Mouse (Mus musculus): ENCODE data around the gene Tmem245. TPM values are rescaled to one million over a fixed set of nuclear protein-coding genes. Genes with fewer than 3 reads are reported as not detected.
A peak's percentile ranks its signal among the peaks of the same experiment; 100 is the strongest.

The Tmem245 gene
- polyA plus RNA-seq (2016; fragmentation: Nextera tagmentation; extraction: Ambion mirVana): 14.0 and 14.6 TPM in 2 replicates

DNA sequence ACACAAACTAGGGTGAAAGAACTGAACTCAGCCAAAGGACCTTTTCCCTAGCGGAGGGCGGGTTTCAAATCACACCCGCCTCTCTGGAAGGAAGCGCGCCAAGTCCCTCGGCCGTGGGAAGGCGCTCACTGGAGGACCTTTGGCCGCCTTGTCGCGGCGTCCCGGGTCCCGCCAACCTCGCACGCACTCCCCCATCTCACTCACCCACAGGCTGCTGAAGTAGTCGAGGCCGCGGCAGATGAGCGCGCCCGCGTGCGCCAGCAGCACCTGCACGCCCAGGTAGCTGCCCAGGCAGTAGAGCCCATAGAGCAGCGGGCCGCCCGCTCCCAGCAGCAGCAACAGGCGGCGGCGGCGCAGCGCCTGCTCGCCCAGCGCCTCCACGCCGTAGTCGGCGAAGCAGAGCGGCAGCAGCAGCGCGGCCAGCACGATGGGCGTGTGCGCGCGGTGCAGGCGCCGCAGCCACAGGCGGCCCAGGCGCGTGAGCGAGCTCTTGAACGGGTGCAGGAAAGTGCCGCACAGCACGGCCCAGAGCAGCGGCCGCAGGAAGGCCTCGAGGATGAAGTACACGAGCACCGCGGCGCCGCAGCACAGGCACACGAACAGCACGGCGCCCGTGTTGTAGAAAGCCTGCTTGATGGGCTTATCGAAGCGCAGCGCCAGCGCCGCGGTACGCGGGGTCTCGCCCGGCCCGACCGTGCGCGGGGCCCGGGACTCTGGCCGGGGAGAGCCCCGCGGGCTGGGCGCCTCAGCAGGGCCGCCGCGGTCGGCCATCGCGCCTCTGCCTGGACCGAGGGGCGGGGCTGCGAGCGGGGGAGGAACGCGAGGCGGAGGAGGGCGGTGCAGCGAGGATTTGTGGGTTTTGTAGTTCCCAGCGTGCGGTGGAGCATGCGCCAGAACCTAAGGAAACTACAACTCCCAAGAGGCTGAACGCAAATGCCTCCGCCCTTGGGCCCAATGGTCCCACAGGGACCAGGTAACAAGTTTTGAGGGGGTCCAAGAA lies at the start of gene Tmem245:
TSS of gene Tmem245 (minus strand) at position 797 of the 1,000 bp plus-strand sequence.
- Histone ChIP-seq H3K4me1 (replicated peaks) (peaks cover 38% of the 10 kb centered on the region), H3K36me3 (no peaks in the 10 kb centered on the region), H3K27me3 (no peaks in the 10 kb centered on the region), H3K4me3 (replicated peaks) (peak within 1 kb of the TSS; percentile 95), H3K9ac (replicated peaks) (peak within 1 kb of the TSS; percentile 90), H3K4me2 (peak within 1 kb of the TSS; percentile 75), H3K27ac (peak within 1 kb of the TSS; percentile 94), H3K9me3 (no peaks in the 10 kb centered on the region)
- WGBS: under 1% methylated on average over 101 of the region's 107 CpGs
- ATAC-seq (ENCODE audit: insufficient number of reproducible peaks, insufficient read depth, low FRiP score, low TSS enrichment, low read depth): peak; percentile 96

DNA sequence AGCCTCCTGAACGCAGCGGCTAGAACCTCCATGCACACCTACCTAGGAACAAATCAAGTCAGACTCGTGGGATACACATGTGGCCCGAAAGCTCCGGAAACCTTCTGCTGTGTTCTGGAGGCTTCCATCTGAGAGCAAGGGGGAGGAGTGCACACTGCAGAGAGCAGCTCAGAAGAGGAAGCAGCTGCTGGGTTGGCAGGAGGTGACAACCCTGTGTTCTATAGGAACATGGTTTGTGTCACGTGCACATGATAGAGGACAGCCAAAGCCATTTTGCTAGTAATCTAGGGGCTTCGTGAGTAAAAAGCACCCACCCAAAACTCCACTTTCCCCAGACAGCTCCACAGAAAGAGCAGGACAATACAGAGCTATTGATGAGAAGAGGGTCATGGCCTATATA lies 46.1 kb upstream of the Tmem245 start:
- 79% methylated on average over 7 of the region's 7 CpGs for WGBS
- H3K4me1 ChIP-seq (replicated peaks): no peaks in the 10 kb centered on the region
- no peak overlapping the region for H3K9ac ChIP-seq (replicated peaks)
- no peaks in the 10 kb centered on the region for H3K36me3 ChIP-seq
- no peak overlapping the region for H3K4me3 ChIP-seq (replicated peaks)
- no peak for ATAC-seq (ENCODE audit: insufficient number of reproducible peaks, insufficient read depth, low FRiP score, low TSS enrichment, low read depth)
- H3K27ac ChIP-seq: no peak overlapping the region
- no peak overlapping the region for H3K4me2 ChIP-seq
- peaks cover 6% of the 10 kb centered on the region; the same call in 1 of the 2 replicates for H3K9me3 ChIP-seq
- peaks cover 44% of the 10 kb centered on the region for H3K27me3 ChIP-seq

DNA sequence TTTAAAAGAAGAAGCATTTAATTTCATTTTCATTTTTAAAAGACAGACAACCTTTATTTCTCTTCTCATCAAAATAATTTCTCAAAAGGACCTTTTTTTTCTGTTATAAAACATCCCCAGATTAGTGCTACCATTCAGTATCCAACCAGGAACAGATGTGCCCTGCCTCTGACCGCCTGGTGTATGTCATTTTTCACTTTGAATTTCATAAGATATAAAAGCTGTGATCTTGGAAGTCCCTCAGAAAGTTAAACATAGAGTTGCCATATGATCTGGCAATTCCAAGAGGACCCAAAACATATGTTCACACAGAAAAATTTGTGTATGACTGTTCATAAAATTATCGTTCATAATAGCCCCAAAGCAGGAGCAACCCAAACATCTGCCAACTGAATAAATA lies 44.7 kb upstream of the Tmem245 start:
- WGBS: 70% methylated on average over 2 of the region's 2 CpGs
- H3K9me3 ChIP-seq: peaks cover 6% of the 10 kb centered on the region; the same call in 1 of the 2 replicates
- H3K27ac ChIP-seq: no peak overlapping the region
- H3K27me3 ChIP-seq: peaks cover 51% of the 10 kb centered on the region
- no peak overlapping the region for H3K4me3 ChIP-seq (replicated peaks)
- H3K9ac ChIP-seq (replicated peaks): no peak overlapping the region
- no peak for ATAC-seq (ENCODE audit: insufficient number of reproducible peaks, insufficient read depth, low FRiP score, low TSS enrichment, low read depth)
- H3K4me1 ChIP-seq (replicated peaks): no peaks in the 10 kb centered on the region
- H3K4me2 ChIP-seq: no peak overlapping the region
- no peaks in the 10 kb centered on the region for H3K36me3 ChIP-seq

DNA sequence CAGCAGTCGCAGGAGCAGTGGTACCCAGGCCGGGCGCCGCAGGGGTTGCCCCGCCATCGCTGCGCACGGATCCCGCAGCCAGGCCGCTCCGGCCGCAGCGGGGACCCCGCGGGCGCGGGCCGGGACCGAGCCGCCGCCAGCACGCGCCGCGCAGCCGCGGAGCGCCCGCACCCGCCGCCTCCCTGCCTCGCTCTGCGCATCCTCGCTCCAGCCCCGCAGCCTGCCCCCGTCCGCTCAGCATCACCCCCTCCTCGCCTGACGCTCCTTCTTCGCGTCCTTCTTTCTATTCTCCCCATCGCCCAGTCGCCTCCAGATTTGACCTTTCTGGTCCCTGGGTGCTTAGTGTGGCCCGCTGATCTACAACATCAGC lies 43.0 kb upstream of the Tmem245 start, which contains the start of gene Frrs1l:
TSS of gene Frrs1l (minus strand) at position 177 of the 370 bp plus-strand sequence.
- Histone ChIP-seq H3K27ac (no peak within 1 kb of the TSS), H3K27me3 (peaks cover 51% of the 10 kb centered on the region), H3K4me1 (replicated peaks) (no peaks in the 10 kb centered on the region), H3K9me3 (no peaks in the 10 kb centered on the region), H3K4me2 (peak within 1 kb of the TSS; percentile 98), H3K4me3 (replicated peaks) (peak within 1 kb of the TSS; percentile 75), H3K9ac (replicated peaks) (peak within 1 kb of the TSS; percentile 81), H3K36me3 (no peaks in the 10 kb centered on the region)
- under 1% methylated on average over 36 of the region's 44 CpGs for WGBS
- ATAC-seq (ENCODE audit: insufficient number of reproducible peaks, insufficient read depth, low FRiP score, low TSS enrichment, low read depth): 0 out of 2 replicates have a peak, but pooled peaks have one; percentile 20

DNA sequence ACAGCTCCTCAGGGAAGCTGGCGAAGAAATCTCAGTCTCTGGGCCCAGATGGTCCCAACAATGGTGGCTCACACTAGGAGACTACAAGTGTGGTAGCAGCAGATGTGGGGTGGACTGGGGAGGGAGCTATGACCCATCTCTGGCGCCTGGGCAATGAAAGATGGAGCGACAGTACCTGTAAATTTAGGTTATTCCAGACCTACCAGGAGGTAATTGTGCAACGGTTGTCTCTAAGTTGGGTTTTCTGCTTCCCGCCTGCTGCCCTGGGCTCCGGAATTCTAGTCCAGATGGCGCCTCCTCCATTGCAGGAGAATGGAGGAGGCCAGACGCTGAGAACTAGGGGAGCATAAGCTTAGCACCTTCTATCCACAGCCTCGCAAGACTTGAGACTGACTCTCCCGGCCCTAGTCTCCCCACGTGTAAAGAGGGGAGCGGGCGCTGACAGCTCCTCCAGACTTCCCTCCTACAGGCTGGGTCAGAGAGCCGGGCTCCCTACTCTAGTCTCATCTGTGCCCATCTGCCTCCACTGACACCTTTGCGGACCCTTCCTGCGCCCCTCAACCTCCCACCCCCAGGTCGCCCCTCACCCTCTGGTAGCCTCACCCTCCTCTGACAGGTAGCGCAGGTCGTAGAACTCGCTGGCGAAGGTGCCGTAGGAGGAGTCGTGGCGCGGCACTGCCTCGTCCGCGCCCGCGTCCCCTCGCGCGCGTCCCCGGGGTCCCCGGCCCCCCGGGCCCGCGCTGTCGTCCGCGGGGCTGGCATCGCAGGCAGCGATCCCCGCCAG lies 42.4 kb upstream of the Tmem245 start:
- ATAC-seq (ENCODE audit: insufficient number of reproducible peaks, insufficient read depth, low FRiP score, low TSS enrichment, low read depth): peak; percentile 59
- Histone ChIP-seq H3K9me3 (no peaks in the 10 kb centered on the region), H3K4me2 (peak overlapping the region; percentile 98), H3K4me3 (replicated peaks) (peak overlapping the region; percentile 75), H3K27ac (no peak overlapping the region), H3K4me1 (replicated peaks) (no peaks in the 10 kb centered on the region), H3K36me3 (no peaks in the 10 kb centered on the region), H3K27me3 (peaks cover 51% of the 10 kb centered on the region), H3K9ac (replicated peaks) (peak overlapping the region; percentile 81)
- WGBS: 2% methylated on average over 42 of the region's 45 CpGs

DNA sequence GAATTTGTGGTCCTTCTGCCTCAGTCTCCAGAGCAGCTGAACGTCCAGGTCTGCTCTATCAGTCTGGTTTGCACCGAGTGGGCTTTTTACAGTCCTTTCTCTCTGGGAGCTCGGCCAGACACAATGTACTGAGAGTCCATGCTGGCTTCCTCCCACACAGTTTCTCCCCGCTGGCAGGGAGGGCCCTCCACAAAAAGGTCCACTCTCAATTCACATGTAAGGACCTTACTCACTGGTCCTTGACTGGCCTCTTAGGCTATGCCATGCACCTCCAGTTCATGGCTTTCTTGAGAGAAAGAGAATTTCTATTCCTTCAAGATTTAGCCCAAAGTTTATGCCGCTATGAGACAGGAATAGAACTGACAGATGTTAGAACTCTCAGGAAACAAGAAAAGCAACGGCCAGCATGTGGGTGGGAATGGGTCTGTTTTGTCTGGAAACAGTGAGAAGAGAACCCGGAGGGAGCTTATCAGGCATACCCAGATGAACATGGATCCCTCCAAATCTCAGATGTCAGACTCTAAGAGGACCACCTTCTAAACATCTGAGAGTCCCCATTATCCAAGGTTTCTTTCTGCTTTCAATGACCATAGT lies 18.4 kb upstream of the Tmem245 start:
- Histone ChIP-seq H3K4me1 (replicated peaks) (peaks cover 5% of the 10 kb centered on the region; the same call in 1 of the 2 replicates), H3K27ac (no peak overlapping the region), H3K4me3 (replicated peaks) (no peak overlapping the region), H3K27me3 (no peaks in the 10 kb centered on the region), H3K4me2 (no peak overlapping the region), H3K9me3 (no peaks in the 10 kb centered on the region), H3K36me3 (no peaks in the 10 kb centered on the region), H3K9ac (replicated peaks) (no peak overlapping the region)
- WGBS: 78% methylated on average over 7 of the region's 7 CpGs
- ATAC-seq (ENCODE audit: insufficient number of reproducible peaks, insufficient read depth, low FRiP score, low TSS enrichment, low read depth): no peak

DNA sequence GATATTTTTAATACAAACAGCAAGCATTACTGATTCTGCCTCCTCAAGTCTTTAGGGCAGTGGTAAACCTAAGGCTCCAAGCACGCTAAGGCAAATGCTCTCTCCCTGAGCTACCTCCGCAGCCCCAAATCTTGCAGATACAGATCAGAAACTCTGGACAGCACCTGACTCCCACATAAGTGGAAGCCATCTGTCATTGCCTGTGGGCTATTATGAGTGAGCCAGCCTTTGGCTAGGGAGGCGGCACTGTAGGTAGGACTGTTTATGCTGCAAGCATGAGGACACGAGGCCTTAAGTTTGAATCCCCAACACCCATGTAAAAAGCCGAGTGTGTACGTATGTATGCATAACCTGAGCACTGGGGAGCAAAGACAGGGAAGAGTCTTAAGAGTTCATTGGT lies 16.4 kb upstream of the Tmem245 start:
- Histone ChIP-seq H3K4me2 (no peak overlapping the region), H3K4me1 (replicated peaks) (0 out of 2 replicates have a peak, but pooled peaks cover 4% of the 10 kb centered on the region), H3K9me3 (no peaks in the 10 kb centered on the region), H3K4me3 (replicated peaks) (no peak overlapping the region), H3K27ac (no peak overlapping the region), H3K36me3 (no peaks in the 10 kb centered on the region), H3K27me3 (no peaks in the 10 kb centered on the region), H3K9ac (replicated peaks) (no peak overlapping the region)
- ATAC-seq (ENCODE audit: insufficient number of reproducible peaks, insufficient read depth, low FRiP score, low TSS enrichment, low read depth): no peak
- 88% methylated on average over 6 of the region's 6 CpGs for WGBS

DNA sequence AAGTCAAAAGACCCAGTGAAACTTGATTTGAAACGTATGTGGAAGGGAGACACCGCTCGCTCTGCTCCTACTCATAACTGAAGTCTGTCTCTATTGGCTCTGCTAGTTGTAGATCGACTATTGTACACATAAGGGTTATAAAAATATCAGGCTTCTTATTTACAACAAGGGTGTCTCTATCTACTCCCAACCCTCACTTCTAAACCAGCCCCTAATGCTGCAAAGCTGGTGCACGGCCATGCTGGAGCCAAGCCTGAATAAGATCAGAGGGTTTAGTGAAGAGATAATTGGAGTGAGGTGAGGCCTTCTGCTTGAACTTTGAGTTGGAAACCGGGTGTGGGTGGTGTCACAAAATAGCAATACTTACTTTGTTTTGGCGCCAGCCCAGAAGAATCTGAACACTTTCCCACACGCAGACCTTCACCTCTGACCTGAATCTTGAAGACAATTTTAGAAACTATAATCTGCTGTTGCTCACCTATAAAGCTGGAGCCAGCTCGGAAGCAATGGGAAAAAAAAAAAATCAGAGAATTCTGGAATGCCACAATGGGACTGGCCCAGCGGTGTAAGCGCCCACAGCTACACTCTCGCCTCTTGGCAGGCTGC lies 14.2 kb upstream of the Tmem245 start:
- Histone ChIP-seq H3K27ac (no peak overlapping the region), H3K36me3 (no peaks in the 10 kb centered on the region), H3K4me1 (replicated peaks) (0 out of 2 replicates have a peak, but pooled peaks cover 4% of the 10 kb centered on the region), H3K4me2 (no peak overlapping the region), H3K9ac (replicated peaks) (no peak overlapping the region), H3K4me3 (replicated peaks) (no peak overlapping the region), H3K27me3 (no peaks in the 10 kb centered on the region), H3K9me3 (no peaks in the 10 kb centered on the region)
- 83% methylated on average over 12 of the region's 12 CpGs for WGBS
- ATAC-seq (ENCODE audit: insufficient number of reproducible peaks, insufficient read depth, low FRiP score, low TSS enrichment, low read depth): no peak

DNA sequence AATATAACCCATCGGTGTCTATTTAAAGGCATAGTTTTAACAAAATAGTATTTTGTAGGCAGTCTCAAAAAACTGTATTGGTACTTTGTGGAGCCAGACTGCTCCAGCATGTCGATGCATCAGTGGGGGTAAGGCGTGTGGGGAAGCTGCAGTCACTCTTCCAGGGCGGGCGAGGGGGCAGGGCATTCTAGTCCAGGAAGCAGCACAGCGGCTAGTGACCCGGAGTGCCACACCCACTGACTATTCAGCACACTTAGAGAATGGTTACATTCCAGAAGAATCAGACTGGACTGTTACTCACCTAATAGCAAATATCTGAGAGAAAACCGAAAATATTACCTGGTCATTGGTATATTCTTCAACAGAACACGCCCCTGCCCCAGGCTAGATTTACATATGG lies 10.3 kb upstream of the Tmem245 start:
- no peak for ATAC-seq (ENCODE audit: insufficient number of reproducible peaks, insufficient read depth, low FRiP score, low TSS enrichment, low read depth)
- no peak overlapping the region for H3K9ac ChIP-seq (replicated peaks)
- H3K9me3 ChIP-seq: no peaks in the 10 kb centered on the region
- 61% methylated on average over 9 of the region's 9 CpGs for WGBS
- no peaks in the 10 kb centered on the region for H3K36me3 ChIP-seq
- H3K4me2 ChIP-seq: no peak overlapping the region
- H3K4me1 ChIP-seq (replicated peaks): 0 out of 2 replicates have a peak, but pooled peaks cover 4% of the 10 kb centered on the region
- no peak overlapping the region for H3K4me3 ChIP-seq (replicated peaks)
- H3K27ac ChIP-seq: no peak overlapping the region
- no peaks in the 10 kb centered on the region for H3K27me3 ChIP-seq

DNA sequence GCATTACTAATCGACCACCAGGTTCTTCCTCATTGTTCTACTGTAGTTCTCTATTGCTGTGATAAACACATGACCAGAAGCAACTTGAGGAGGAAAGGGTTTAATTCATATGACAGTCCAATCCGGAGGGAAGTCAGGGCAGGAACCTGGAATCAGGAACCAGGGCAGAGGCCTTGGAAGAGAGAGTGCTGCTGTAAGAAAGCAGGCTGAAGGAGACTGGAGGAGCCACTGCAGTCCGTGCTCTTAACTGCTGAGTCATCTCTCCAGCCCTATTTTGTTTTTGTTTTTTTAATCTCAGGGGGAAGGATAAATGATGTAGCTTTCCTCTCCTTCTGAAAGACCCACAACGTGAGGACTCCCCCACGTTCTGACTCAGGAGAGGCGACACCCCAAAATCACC lies 6.0 kb upstream of the Tmem245 start:
- Histone ChIP-seq H3K4me1 (replicated peaks) (no peaks in the 10 kb centered on the region), H3K9me3 (no peaks in the 10 kb centered on the region), H3K27me3 (no peaks in the 10 kb centered on the region), H3K27ac (no peak overlapping the region), H3K4me2 (no peak overlapping the region), H3K4me3 (replicated peaks) (no peak overlapping the region), H3K9ac (replicated peaks) (no peak overlapping the region), H3K36me3 (no peaks in the 10 kb centered on the region)
- WGBS: 63% methylated on average over 6 of the region's 6 CpGs
- no peak for ATAC-seq (ENCODE audit: insufficient number of reproducible peaks, insufficient read depth, low FRiP score, low TSS enrichment, low read depth)

Data from limb, embryonic 12.5 days (tissue).